Mouse (Mus musculus): ENCODE measurements around the gene Gnas.

- TF ChIP-seq CTCF (IDR thresholded peaks at IDR 0.05; ENCODE audit: extremely low read depth, insufficient read depth, low read length), result no peak
- no peak for TF ChIP-seq POLR2A (IDR thresholded peaks at IDR 0.05; ENCODE audit: extremely low read depth, insufficient read depth, low read length)
Observed at GRCm38 (mm10) chr2:174312661-174313060, 28.5 kb downstream of the Gnas start.

All from cortical plate, adult 2 months (tissue).